Mouse (Mus musculus): ENCODE data around the gene Ddx50.

Ddx50 gene
- long read RNA-seq, experiment 1, transcript Ddx50-204 (1 exons, 2,681 nt), result minor isoform, 6 of 43 reads
- long read RNA-seq, experiment 1, transcript Ddx50-201 (15 exons, 2,535 nt), result major isoform, 19 of 43 reads
- long read RNA-seq, experiment 1, partial matches to known transcripts, result 6 of 43 reads
- long read RNA-seq, experiment 1, other reads (novel, unspliced or antisense), result 11 of 43 reads
- long read RNA-seq, experiment 2, transcript Ddx50-201 (15 exons, 2,535 nt), result major isoform, 18 of 56 reads
- long read RNA-seq, experiment 2, transcript Ddx50-204 (1 exons, 2,681 nt), result minor isoform, 12 of 56 reads
- long read RNA-seq, experiment 2, partial matches to known transcripts, result 11 of 56 reads
- long read RNA-seq, experiment 2, other reads (novel, unspliced or antisense), result 15 of 56 reads

DNA sequence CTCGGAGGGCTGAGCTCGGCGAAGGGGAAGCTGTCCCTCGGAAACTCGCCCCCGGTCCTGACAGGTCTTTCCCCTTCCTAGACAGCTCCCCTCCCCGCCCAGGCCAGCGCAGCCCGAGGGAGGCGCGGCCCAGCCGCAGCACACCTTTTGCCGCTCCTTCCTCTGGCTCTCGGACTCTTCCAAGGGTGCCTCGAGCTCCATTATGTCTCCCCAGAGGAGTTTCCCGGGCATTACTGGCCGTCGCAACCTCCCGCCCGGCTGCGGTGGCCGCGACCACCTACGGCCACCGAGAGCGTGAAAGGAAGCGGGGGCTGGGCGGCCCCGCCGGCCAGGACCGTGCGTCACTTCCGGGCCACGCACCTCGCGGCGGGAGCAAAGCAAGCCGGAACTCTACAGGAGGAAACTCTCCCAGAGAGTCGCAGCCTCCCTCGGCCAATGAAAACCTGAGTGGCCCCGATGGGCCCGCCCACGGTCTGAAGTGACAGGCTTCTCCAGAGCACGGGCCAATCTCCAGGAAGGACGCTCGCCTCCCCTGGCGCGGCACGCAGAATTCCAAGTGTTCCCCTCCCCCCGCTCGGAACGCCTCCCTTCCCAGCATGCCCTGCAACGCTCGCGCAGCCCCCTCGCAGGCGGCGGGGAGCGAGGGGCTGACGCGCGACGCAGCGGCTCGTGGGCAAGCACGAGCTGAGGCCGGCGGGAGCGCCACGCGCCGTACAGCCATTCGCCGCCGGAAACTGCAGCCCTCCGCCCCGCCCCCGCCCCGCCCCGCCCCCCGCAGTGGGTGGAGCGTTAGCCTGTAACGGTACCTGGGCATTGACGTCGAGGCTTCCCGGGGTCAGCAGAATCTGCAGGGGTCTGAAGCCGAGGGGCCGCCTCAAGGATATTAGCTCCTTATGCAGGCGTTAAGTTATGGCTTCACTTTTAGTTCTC is at the start of gene Ddx50:
Gene Ddx50, minus strand, starts transcription at position 338 of the 930 bp plus-strand sequence.
- intact Hi-C loops (cut with DNase I), result no loop called here

DNA sequence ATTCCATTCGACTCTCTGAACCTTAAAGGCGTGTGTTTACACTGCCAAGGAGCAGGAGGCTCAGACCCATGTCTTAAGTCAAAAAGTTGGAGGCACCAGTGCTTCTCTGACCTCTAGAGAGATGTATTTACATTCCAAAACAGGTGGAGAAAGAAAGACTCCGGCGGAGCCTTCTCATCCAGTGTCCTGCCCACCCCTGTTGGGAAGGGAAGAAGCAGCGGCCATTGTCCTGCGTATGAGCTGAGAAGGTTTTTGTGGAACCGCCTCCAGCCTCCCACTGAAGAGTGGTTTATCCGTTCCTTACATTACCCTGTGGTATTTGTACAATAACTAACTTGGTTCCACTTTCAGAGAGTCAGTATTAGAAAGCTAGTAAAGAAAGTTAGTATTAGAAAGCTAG is 41.8 kb upstream of the Ddx50 start:
- intact Hi-C loops (cut with DNase I), result no loop called here

DNA sequence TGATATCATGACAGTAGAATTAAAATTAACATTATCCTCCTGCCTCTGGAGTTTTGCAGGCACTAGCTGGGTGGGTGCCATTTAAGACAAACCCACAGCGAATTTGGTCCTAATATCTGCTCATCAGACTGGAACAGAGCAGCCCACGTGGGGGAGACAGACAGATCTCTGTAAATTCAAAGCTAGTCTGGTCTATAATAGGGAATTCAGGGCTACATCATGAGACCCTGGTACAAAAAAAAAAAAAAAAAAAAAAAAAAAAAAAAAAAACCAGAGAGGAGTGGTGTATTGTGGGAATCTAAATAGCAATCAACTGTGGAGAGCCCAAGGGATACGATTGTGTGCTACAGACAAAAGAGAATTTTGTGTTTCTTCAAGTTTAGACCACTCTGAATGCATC is 41.2 kb upstream of the Ddx50 start:
- intact Hi-C loops (cut with DNase I), result no loop called here

DNA sequence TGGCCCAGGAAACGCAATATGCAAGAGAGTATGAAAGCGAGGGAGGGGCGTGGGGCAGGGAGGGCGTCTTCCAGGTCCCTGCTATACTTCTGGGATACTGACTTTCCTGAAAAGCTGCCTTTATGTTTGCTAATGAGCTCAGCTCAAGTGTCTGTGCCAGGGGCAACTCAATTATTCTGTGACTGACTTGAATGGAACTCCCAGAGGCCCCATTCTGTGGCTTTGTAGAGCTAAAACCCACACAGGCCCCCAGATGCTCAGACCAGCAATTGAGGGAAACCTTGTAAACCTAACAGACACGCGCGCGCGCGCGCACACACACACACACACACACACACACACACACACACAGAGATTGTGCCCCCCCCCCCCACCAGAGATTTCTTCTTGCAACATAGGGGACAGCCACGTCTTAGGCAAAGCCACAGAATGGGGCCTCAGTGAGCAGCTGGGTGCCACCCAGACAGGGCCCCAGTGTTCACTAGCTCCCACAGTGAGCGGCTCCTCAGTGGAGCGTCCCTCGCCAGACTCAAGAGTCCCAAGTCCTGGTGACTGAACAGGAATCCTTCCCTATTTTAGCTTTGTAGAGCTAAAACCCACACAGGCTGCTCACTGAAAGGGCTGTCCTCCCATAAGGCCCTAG is 36.1 kb upstream of the Ddx50 start:
- intact Hi-C loops (cut with DNase I), result no loop called here

DNA sequence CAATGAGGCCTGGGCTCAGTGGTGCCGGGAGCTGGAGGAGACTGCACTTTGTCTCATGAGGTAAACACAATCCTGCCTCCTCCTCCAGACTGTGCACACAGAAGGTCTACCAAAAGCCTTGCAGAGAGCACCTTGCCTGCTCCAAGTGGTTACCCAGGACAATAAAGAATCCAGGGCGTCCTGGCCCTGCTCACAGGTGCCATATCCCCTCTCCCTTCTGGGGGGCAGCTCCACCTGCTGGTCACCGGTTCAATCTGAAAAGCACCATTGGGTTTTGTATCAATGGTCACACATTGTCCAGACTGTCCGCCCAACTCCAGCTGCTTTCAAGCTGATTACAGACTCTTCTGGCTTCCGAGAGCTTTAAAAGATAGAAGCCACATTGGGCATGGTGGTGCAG is 32.0 kb upstream of the Ddx50 start:
- intact Hi-C loops (cut with DNase I), result no loop called here

DNA sequence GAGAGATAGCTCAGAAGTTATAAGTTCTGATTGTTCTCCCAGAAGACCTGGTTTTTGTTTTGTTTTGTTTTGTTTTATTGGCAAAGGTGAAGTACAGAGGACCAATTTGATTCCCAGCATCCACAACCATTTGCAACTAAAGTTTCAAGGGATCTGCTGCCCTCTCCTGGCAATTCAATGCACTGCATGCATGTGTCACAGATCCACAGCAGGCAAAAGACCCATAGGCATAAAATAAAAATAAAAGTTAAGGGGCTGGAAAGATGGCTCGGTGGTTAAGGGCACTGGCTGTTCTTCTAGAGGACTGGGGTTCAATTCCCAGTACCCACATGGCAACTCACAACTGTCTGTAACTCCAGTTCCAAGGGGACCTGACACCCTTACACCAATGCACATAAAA is 28.8 kb upstream of the Ddx50 start:
- intact Hi-C loops (cut with DNase I), result no loop called here

DNA sequence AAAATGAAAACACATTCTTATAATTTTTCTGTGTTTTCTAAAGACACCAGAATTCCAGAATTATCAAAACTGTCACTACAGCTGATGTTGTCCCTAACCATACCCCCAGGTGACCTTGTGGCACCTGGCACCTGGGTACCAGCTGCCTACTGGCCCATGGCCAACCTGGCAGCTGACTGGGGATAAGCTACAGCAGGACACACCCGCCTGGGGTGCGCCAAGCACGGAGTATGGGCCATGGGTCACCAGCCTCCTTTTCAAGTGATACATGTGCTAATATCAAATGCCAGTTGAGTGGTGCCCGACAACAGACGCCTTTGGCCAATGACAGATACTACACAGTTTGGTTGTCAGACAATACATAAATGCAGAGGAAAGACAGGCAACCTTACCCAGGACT is 26.3 kb upstream of the Ddx50 start:
- intact Hi-C loops (cut with DNase I), result no loop called here

DNA sequence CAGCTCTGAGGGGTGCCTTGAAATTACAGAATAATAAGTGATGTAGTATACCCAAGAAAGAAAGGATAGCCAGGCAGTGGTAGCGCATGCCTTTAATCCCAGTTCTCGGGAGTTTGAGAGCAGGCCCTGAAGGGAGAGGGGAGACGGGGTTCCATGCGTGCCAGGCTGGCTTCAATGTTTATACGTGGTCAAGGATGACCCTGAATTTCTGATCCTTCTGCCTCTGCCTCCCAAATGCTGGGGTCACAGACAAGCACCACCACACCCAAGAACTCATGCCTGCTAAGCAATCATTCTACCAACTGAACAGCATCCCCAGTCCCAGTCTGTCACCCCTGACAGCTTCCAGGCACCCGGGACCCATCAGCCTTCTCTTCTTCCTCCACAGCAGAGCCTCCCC is 25.2 kb upstream of the Ddx50 start:
- intact Hi-C loops (cut with DNase I), result no loop called here

DNA sequence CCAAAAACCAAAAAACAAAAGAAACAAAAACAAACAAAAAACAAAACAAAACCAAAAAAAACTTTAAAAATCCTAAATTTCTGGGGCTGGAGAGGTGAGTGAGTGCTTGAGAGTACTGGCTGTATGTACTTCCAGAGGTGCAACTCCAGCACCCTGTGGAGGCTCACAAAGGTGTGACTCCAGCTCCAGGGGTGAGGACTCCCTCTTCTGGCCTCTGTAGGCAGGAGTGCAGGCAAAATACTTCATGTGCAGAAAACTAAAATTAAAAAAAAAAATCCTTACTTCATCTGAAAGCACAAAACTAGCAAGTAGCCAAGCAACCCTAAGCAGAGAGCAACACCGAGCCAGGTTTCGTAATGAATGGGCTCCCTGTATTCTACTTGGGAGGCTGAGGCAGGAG is 21.3 kb upstream of the Ddx50 start:
- intact Hi-C loops (cut with DNase I), result no loop called here

DNA sequence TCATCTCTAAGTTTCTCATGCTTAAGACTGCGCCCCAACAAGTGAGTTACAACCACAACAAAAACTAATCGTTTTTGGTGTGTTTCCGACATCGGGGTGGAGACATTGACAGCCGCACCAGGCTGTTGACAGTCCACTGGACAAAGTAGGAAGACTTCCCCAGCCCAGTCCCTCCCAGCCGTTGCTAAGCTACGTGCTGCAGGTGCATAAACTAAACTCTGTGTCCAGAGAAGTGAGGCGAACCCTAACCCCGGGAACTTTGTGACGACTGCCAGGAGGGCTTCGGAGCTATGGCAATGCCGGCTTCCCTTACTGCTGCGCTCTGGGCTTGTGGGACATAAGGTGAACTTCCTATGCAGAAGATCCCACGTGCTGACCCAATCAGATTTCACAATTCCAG is 18.2 kb upstream of the Ddx50 start:
- intact Hi-C loops (cut with DNase I), result no loop called here

DNA sequence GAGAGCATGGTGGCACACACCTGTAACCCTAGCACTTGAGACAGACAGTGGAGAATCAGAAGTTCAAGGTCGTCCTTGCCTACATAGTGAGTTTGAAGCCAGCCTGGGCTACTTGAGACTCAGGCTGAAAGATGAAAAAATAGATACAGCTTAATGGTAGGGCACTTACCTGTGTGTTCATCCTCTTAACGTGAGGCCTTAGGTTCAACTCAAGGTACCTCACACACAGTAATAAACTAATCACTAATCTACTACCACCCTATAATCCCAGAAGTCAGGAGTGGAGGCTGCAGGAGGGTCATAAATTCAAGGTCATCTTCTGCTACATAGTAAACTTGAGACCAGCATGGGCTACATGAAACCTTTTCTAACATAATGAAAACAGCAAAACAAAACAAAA is 17.4 kb upstream of the Ddx50 start:
- intact Hi-C loops (cut with DNase I), result no loop called here

DNA sequence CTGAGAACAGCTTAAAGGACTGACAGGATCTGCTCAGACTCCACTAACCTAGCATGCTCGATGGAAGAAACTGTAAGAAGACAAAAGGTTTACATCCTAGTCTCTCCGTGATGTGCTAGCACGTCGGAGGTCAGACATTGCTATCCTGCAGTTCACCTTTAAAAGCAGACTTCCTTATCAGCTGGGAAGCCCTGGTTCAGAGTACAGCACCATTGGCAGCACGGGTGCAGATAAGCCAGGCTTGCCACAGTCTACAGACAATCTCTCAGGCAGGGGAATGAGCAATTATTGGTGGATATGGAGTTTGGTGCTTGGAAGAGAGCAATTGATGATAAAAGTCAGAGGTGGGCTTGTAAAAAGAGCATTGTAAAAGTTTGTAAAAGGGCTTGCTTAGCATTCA is 17.0 kb upstream of the Ddx50 start:
- intact Hi-C loops (cut with DNase I), result no loop called here

DNA sequence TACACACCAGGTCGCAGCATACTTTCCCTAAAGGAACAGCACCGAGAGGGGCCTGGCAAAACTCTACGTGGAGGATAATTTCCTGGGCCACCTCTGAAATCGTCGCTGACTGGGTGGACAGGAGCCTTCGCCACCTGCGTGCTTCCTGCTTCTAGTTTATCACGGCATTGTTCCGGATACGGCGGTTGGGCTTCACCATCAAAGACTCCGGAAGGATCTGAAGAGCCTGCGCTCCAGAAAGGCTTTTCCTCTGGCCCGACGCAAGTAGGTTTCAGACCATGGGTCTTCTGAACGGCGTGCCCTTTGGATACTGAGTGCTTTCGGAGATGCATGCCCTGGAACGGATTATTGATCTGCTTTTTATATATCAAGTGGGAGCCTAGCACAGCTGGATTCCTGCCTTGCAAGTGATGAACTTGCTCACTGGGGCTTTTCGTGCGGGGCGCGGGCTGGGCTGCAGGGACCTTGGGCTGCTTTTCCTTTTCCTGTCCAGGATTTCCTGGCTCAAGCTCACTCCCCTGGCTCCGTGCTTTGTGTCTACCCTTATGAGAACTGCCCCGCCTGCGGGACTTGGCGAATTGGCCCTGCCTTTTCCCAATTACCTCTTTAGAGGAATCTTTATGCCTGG is 14.1 kb upstream of the Ddx50 start:
- intact Hi-C loops (cut with DNase I), result no loop called here

DNA sequence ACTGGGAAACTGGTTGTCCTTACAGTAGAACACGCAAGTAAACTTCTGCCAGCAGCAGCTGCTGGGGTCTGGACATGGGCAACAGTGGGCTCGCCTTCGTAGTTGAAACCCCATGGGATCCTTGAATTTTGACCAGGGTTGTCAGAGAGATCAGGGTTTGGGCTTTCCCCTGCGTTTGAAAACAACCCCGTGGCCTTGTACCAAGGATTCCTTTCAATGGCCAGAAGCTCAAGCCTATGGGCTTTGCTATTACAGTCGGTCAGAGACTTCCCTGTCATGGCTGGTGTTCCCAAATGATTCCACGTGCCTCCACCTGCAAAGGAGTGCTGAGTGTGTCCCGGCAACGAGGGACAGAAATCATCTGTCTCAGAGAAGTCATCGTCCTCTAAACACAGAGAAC is 13.2 kb upstream of the Ddx50 start:
- intact Hi-C loops (cut with DNase I), result no loop called here

DNA sequence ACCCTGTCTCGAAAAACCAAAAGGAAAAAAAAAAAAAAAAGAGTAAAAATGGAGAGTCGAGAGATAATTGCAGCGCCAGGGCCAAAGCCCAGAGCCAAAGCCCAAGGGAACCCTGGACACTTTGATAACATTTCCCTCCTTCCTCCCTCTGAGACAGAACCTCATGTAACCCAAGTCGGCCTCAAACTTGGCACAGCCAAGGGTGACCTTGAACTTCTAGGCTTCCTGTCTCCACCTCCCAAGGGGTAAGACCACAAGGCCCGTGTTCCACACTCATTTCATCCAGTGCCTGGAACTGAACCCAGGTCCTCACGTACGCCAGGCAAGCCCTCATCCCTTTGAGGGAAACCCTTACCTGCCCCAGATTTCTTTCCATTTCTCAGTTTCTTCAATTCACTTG is 5.7 kb upstream of the Ddx50 start:
- intact Hi-C loops (cut with DNase I), result no loop called here

DNA sequence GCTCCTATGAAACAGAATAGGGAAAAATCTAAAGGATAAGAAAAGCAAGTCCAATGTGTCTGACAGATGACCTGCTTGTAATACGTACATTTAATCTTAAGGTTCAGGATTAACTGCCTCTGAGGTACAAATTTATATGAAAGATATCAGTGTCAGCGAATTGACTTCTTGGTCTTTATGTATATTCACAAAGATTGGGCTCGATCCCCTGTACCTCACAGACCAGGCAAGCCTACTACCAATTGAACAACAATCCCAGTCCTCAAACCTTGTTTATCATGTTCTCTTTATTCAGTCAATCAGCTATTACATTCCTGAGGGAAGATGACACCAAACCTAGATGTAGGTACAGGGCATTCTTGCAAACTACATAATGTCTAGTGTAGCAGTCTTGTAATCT is 943 bp upstream of the Ddx50 start:
- intact Hi-C loops (cut with DNase I), result no loop called here

DNA sequence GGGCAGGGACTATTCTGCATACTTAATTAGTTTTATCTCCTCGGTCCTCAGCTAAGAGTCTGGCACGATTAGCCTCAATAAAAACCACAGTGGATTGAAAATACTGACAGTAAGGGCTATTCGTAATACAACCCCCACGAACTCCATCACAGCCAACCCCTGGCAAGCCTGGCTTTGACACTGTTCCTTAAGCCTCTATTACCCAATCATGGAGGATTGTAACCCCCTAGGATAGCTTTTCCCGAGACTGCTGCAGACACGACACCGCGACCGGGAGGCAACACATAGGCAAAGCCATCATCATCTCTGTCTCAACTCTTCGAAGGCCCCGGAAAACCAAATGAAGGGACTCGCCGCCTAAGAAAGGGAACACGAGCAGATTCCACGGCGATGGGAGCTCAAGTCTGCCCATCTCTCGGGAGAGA is 648 bp downstream of the Ddx50 start:
- intact Hi-C loops (cut with DNase I), result no loop called here

DNA sequence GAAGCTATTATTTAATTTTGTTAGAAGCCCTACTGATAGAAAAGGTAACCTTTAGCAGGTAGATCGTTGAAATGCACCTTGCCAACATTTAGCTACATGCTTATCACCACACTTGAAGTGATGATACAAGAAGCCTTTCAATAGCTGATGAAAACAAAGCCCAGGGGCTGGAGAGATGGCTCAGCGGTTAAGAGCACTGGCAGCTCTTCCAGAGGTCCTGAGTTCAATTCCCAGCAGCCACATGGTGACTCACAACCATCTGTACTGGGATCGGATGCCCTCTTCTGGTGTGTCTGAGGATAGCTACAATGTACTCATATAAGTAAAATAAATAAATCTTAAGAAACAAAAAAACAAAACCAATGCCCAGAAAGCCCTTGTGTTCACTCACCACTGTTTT is 46.9 kb downstream of the Ddx50 start:
- intact Hi-C loops (cut with DNase I), result no loop called here

DNA sequence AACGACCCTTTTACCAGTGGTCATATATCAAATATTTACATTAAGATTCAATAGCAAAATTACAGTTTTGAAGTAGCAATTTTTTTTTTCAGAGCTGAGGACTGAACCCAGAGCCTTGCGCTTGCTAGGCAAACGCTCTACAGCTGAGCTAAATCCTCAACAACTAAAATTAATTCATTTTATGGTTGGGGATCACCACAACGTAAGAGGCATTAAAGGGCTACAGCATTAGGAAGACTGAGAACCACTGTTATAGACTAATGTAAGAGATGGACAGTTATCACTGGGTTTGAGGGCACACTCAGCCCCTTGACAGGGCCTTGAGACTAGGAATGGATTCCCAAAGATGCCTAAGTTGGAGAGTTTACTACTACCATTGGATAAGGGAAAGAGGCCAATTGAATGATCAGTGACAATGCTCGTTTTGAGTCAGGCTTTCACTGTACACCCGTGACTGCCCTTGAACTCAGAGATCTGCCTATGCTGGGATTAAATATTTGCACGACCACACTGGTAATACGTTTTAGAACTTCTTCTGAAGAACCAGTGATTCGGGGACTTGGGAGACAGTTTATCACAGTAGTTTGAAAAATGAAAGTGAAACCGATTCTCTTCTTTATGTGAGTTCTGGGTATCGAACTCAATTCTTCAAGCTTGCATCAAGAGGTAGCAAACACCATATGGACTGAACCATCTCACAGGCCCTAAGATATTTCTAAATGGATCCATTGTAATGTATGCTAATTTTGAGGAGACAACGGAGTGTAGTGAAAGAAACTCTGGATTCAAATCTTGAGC is 47.6 kb downstream of the Ddx50 start:
- intact Hi-C loops (cut with DNase I), result no loop called here

DNA sequence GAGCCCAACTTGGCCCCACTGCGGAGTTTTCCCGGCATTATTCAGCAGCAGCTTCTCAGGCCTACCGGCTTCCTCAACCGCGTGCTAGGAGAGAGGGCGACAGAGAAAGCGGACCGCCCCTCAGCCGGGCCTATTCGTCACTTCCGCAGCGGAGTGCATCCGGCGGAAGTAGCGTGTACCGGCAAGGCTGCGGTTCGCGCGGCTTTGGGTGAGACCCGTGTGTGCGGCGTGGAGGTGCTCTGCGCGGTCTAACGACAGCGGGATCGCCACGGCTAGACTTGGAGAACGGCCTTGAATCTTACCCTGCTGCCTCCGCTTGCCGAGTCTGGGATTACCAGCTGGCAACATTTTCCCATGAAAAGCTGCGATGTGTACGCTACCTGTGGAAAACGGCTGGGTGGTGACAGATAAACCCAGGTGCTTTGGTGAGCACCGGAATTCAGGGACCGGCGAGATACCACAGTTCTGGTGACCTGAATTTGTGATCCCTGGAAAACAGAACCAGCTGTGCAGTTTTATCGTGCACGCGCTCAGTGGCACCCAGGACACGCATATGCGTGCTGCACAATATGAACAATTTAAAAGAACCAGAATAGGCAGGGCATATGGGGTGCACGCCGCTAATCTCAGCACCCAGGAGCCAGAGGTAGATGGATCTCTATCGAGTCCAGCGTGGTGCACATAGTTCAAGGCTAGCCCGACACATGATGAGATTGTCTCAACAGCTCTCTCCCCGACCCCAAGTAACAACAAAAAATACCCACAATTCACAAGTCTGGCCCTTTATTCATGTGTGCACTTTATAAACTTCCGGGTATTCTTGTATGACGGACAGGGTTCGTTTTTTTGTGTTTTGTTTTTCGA is 48.6 kb downstream of the Ddx50 start, which contains the start of gene Ddx21:
Gene Ddx21, minus strand, starts transcription at position 105 of the 864 bp plus-strand sequence.
- intact Hi-C loops (cut with DNase I), result no loop called here
